Mouse (Mus musculus): ENCODE measurements around the gene Hephl1.
A peak's percentile ranks its signal among the peaks of the same experiment; 100 is the strongest.

Gene Hephl1

DNA sequence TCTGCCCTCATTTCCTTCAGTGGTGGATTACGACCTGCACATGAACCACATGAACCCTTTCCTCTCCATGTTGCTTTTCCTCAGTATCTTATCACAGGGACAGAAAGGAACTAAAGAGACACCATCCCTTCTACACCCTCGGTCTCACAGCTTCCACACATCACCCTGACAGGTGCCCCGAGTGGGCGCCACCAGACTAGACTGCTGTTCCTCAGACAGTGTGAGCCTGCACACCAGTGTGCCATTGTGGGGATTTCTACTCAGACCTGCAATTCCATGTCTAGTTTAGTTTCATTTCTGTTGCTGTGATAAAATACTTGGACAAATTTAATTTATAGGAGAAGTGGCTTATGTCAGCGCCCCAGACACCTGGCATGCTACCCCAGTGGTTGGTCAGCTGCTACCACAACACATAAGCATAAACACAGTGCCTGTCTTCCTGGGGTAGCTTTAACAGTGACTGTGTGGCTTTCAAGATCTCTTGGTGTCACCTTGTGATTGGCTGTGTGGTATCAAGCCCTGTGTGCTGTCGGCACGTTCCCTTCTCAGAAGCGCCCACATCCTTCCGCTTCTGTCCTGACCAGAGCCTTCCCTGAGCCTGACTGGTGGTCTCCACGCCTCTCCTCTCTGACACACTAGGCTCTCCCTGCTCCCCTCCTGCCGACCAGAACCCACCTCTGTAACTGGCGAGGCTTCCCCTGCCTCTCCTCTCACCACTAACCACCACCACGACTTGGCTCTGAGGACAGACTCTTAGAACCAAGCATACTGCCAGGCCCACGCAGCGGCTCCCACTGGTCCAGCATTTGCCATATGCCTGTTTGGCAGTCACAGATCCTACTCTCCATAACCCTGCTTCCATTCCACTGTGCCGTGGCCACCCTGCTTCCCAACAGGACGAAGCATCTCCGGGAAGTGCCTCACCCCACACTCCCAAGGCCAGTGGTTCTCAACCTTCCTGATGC is 93.8 kb downstream of the Hephl1 start:
- no peak for DNase-seq (ENCODE audit: low spot score)

DNA sequence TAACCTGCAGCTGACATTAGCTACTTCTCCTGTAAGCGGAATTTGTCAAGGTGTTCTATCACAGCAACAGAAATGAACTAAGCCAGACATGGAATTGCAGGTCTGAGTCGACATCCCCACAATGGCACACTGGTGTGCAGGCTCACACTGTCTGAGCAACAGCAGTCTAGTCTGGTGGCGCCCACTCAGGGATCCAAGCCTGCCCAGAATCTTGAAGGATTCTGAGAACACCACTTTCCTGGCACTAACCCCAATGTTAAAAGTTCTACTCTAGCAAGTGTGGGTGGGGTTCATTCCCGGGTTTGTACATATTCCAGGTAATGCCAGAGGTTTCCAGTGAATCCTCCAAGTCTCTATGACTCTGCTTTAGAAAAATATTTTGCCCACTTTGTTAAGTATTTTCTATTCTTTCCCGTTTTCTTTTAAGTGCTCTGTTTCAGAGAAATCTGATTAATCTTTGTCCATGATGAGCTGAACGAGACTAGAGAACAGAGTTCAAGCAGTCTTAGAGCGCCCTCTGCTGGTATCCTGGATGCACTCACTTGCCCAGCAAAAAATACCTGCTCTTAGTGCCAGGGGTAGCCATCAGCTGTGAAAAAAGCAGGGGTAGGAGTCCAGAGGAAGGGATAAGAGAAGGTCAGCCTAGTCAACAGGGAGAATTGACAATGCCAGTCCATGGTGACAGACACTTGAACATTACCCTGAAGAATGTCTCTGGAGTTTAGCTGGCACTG is 96.5 kb downstream of the Hephl1 start:
- peak; percentile 23 for DNase-seq (ENCODE audit: low spot score)

DNA sequence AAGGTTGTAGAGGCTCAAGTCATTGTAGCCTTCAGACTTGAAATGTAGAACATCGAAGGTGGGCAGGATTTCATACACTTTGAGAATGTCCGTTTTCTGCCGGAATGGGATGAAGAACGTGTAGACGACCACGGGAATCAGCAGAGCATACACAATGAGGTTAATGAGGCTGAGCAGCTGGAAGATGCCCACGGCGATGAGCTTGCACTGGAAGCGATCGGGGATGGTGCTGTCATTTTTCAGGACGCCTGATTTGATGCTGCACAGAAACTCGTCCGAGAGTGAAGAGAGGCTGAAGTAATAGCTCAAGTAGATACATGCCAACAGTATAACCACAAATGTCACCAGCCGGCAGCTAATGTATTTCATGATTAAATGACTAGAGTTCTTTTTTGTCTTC is 104.3 kb downstream of the Hephl1 start:
- DNase-seq (ENCODE audit: low spot score) = no peak

DNA sequence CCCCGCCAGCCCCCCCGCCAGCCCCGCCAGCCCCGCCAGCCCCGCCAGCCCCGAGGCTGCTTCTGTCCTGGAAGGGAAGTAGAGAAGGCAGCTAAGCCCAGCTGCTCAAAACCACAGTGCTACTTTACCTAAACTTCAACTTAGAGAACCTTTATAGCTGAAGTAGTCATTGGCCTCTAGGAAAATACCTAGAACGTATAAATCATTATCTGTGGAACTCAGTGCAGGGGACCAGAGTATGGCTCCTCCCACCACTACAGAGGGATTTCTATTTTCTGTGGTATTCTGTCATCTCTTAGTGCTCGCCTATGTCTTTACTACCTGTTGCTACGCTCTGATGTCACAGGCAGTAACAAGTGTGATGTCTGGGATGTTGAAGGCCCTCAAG is 107.6 kb downstream of the Hephl1 start:
- no peak for DNase-seq (ENCODE audit: low spot score)

DNA sequence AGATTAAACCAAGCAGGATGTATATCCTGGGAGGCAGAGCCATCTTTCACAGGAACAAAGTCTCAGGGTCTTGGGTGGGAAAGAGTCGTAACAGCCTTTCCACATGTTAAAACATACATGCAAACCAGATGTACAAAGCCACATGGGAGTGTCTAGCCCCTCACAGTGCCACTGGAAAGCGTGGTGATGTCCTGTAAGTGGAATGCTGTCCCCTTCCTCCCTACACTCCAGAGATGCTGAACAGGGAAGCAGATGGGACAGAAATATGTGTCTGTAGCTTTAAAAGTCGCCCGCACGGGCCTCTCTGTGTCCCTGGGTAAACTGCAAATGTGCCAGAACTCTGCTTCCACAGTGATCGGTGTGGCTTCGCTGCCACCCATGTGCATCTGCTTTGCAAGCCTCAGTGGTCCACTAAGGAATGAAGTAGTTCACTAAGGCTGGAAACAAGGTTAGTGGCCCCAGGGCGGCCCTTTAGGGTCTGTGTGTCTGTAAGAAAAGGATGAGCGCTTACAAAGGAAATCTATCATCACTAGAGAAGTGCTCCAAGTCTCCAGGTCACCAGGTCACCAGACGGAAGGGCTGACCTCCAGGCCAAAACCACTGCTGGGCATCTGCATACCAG is 108.1 kb downstream of the Hephl1 start:
- no peak for DNase-seq (ENCODE audit: low spot score)

DNA sequence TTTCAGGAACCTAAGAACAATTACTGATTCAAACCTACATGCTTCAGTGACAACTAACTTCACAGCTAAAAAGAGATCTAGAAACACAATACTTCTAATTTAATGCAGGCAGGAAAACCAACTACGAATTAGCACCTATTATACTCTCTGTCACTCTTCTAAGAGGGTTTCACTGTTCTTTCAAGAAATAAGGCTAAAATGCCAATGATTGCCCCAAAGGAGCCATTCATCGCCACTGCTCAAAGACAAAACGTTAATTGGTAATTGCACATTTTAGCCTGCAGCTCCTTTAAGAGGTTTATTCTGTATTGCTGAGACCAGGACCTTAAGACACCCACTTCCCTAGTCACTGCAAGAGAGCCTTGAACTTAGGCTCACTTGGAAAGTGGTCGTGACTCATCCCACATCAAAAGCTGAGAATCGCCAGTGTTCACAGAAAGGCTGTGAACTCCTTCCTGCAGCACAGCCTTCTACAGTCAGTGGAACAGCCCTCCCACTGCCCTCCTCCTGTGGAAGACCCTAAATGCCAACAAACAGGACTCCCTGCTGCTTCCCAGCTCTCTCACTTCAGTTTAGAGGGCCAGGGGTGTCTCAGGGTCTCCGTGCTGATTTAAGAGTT is 108.8 kb downstream of the Hephl1 start:
- DNase-seq (ENCODE audit: low spot score) = no peak
